Mouse (Mus musculus): ENCODE data around the gene Olfr782.
"Not testable (repeated sequence)": the region's sequence is repeated elsewhere in the genome, so short reads cannot be mapped to it uniquely, and the experiment has no call there.

Olfr782 gene

GRCm38 (mm10) chr10:129348550-129348949, at the start of gene Olfr782:
Gene Olfr782, plus strand, starts transcription at chr10:129348850.
- no peak for ATAC-seq (ENCODE audit: low TSS enrichment)

- ATAC-seq (ENCODE audit: low TSS enrichment): not testable (repeated sequence)
These were observed 35.7 kb upstream of the Olfr782 start for GRCm38 (mm10) chr10:129312973-129313372.

GRCm38 (mm10) chr10:129313521-129313920, 35.1 kb upstream of the Olfr782 start:
- ATAC-seq (ENCODE audit: low TSS enrichment): not testable (repeated sequence)

GRCm38 (mm10) chr10:129317817-129318216, 30.8 kb upstream of the Olfr782 start, which contains the start of gene Olfr780:
Gene Olfr780, plus strand, starts transcription at chr10:129318117.
- no peak for ATAC-seq (ENCODE audit: low TSS enrichment)

- no peak for ATAC-seq (ENCODE audit: low TSS enrichment)
These were observed 20.1 kb upstream of the Olfr782 start, which contains the start of gene Olfr781 for GRCm38 (mm10) chr10:129328554-129328953. Gene Olfr781, plus strand, starts transcription at chr10:129328854.

GRCm38 (mm10) chr10:129352475-129352874, 3.8 kb downstream of the Olfr782 start:
- ATAC-seq (ENCODE audit: low TSS enrichment): not testable (repeated sequence)

- ATAC-seq (ENCODE audit: low TSS enrichment): not testable (repeated sequence)
These were observed 7.8 kb downstream of the Olfr782 start for GRCm38 (mm10) chr10:129356496-129356895.

GRCm38 (mm10) chr10:129357307-129357706, 8.7 kb downstream of the Olfr782 start:
- ATAC-seq (ENCODE audit: low TSS enrichment): no peak

GRCm38 (mm10) chr10:129374051-129374450, 25.4 kb downstream of the Olfr782 start:
- ATAC-seq (ENCODE audit: low TSS enrichment): not testable (repeated sequence)

- ATAC-seq (ENCODE audit: low TSS enrichment): no peak
These were observed 35.1 kb downstream of the Olfr782 start, which contains the start of gene Olfr784 for GRCm38 (mm10) chr10:129383783-129384182. Gene Olfr784, plus strand, starts transcription at chr10:129384083.

- ATAC-seq (ENCODE audit: low TSS enrichment): no peak
These were observed 52.2 kb downstream of the Olfr782 start for GRCm38 (mm10) chr10:129400892-129401291.
